Mouse (Mus musculus) ES-E14 (cell line): ENCODE data around the gene Mrpl33.

Experiments used
- CHD2 ChIP-seq: IDR thresholded peaks from 2 replicates; pipeline ENCODE4 v1.6.1; 2014; ENCODE audit warnings: mild to moderate bottlenecking, low read depth, low read length, inconsistent platforms
- HCFC1 ChIP-seq: IDR thresholded peaks from 2 replicates; pipeline ENCODE4 v1.6.1; 2012; ENCODE audit warnings: low read length, inconsistent platforms, borderline replicate concordance; ENCODE audit not compliant: insufficient read depth
- MAFK ChIP-seq: IDR thresholded peaks from 2 replicates; pipeline ENCODE4 v1.6.1; 2014; ENCODE audit warnings: mild to moderate bottlenecking, low read depth, low read length, inconsistent platforms; ENCODE audit not compliant: insufficient read depth
- ZC3H11A ChIP-seq: IDR thresholded peaks from 2 replicates; pipeline ENCODE4 v1.6.1; 2012; ENCODE audit warnings: low read depth, mild to moderate bottlenecking, inconsistent platforms, low read length, borderline replicate concordance
- ZNF384 ChIP-seq: IDR thresholded peaks from 2 replicates; pipeline ENCODE4 v1.6.1; 2012; ENCODE audit warnings: low read depth, low read length, inconsistent platforms

- no peak for TF ChIP-seq CHD2
- no peak for TF ChIP-seq HCFC1
- no peak for TF ChIP-seq ZC3H11A
- no peak for TF ChIP-seq MAFK
- TF ChIP-seq ZNF384 = no peak
These were observed 89.3 kb downstream of the Mrpl33 start for GRCm38 (mm10) chr5:31686040-31686439.
